Mouse (Mus musculus): Measurements from ENCODE around the gene Pemt. TPM values are rescaled to one million over a fixed set of nuclear protein-coding genes. Genes with fewer than 3 reads are reported as not detected.

Pemt gene
- polyA plus RNA-seq, 1 experiment from 2014 or later = 7.7 TPM

DNA sequence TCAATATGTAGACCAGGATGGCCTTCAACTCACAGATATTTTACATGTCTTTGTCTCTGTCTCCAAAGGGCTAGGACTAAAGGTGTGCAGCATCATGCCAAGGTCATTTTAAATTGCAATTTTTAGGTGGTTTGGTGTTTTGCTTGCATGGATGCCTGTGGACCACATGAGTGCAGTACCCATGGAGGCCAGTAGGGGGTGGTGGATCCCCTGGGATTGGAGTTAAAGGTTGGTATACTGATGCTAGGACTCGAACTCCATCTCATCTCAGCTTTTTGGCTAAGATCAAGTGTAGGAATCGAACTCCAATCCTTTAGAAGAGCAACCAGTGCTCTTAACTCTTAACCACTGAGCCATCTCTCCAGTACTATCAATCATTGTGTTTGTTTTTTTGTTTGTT lies 38.3 kb upstream of the Pemt start:
- 35% methylated on average over 2 of the region's 2 CpGs for WGBS
- ATAC-seq (replicated peaks; ENCODE audit: low FRiP score) = no peak
- no peak overlapping the region for H3K27ac ChIP-seq (ENCODE audit: low read depth, low read length)

DNA sequence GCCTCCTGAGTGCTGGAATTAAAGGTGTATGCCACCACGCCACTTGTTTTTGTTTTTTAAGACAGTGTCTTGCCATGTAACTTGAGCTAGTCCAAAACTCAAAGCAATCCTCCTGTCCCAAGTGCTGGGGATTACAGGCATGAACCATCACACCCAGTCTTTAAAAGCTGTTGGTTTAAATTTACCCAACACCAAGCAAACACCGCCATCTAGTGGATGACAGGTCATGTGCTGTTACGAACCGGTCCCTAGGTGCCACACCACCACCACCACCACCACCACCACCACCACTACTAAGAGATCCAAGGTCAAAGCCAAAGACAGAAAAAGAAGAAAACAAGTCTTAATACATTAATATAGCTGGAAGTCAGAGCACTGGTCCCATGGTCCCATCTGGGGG lies 30.5 kb upstream of the Pemt start:
- H3K4me1 ChIP-seq (replicated peaks; ENCODE audit: control insufficient read depth, insufficient read depth, low read length) = no peaks in the 10 kb centered on the region
- H3K27ac ChIP-seq (ENCODE audit: low read depth, low read length) = no peak overlapping the region
- H3K36me3 ChIP-seq (ENCODE audit: control insufficient read depth, insufficient read depth, low read length) = no peaks in the 10 kb centered on the region
- H3K4me2 ChIP-seq (ENCODE audit: low read depth, low read length, severe bottlenecking) = no peak overlapping the region
- no peaks in the 10 kb centered on the region for H3K9me3 ChIP-seq (ENCODE audit: control insufficient read depth, low read length)
- no peaks in the 10 kb centered on the region for H3K27me3 ChIP-seq (ENCODE audit: control insufficient read depth, insufficient read depth, low read length)
- 20% methylated on average over 4 of the region's 4 CpGs for WGBS
- no peak overlapping the region for H3K4me3 ChIP-seq (ENCODE audit: low read depth, low read length)
- H3K9ac ChIP-seq (ENCODE audit: low read length) = no peak overlapping the region
- DNase-seq (ENCODE audit: low spot score) = peak; percentile 72
- ATAC-seq (replicated peaks; ENCODE audit: low FRiP score) = no peak

More for the DNA sequence above, 38.3 kb upstream of the Pemt start:
- Histone ChIP-seq H3K27me3 (ENCODE audit: control insufficient read depth, insufficient read depth, low read length) (no peaks in the 10 kb centered on the region), H3K9me3 (ENCODE audit: control insufficient read depth, low read length) (no peaks in the 10 kb centered on the region), H3K4me2 (ENCODE audit: low read depth, low read length, severe bottlenecking) (no peak overlapping the region), H3K36me3 (ENCODE audit: control insufficient read depth, insufficient read depth, low read length) (no peaks in the 10 kb centered on the region), H3K4me3 (ENCODE audit: low read depth, low read length) (no peak overlapping the region), H3K9ac (ENCODE audit: low read length) (no peak overlapping the region), H3K4me1 (replicated peaks; ENCODE audit: control insufficient read depth, insufficient read depth, low read length) (no peaks in the 10 kb centered on the region)
- DNase-seq (ENCODE audit: low spot score) = peak; percentile 76

DNA sequence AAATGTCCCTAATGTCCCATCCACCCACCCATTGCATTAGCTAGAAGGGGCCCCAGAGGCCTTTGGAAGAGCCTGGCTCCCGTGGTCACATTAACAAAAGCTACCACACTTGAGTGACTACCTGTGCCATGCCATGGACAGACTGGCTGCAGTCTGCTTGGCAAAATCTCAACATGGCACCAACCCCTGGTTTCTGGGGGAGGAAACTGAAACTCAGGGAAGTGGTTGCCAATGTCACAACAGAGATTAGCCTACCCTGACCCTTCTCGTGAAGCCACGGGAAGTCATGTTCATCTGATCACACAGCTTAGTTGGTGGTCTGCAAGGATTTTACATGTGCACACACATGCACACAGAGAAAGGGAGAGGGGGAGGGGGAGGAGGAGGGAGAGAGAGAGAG lies 29.9 kb upstream of the Pemt start:
- Histone ChIP-seq H3K36me3 (ENCODE audit: control insufficient read depth, insufficient read depth, low read length) (no peaks in the 10 kb centered on the region), H3K27me3 (ENCODE audit: control insufficient read depth, insufficient read depth, low read length) (no peaks in the 10 kb centered on the region), H3K4me2 (ENCODE audit: low read depth, low read length, severe bottlenecking) (no peak overlapping the region), H3K9ac (ENCODE audit: low read length) (no peak overlapping the region), H3K4me1 (replicated peaks; ENCODE audit: control insufficient read depth, insufficient read depth, low read length) (no peaks in the 10 kb centered on the region), H3K4me3 (ENCODE audit: low read depth, low read length) (no peak overlapping the region), H3K27ac (ENCODE audit: low read depth, low read length) (no peak overlapping the region), H3K9me3 (ENCODE audit: control insufficient read depth, low read length) (no peaks in the 10 kb centered on the region)
- ATAC-seq (replicated peaks; ENCODE audit: low FRiP score) (no peak), DNase-seq (ENCODE audit: low spot score) (no peak)
- 89% methylated on average over 3 of the region's 3 CpGs for WGBS

DNA sequence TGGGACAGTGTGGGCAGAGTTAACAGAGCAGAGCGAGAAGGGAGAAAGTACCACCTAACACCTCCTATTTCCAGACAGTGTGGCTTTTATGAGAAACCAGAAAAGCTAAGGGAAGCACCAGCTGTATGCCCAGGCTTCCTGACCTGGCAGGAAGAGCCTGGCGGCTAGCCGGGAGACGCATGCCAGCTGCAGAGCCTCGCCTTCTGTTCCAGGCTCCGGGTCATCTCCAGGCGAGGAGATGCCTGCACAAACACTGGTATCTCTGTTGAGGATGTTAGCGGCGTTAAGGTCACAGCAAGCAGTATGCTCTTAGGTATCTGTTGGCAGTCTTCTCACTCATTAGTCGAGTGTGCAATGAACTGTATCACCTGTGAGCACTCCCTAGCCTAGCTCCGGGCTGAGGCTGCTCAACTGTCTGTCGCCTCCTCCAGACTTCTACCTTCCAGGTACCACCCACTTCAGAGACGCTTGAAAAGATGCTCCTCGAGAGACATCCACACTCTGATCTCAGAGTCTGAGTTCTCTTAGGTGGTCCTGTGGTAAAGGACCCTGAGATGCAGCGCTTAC lies 27.7 kb upstream of the Pemt start:
- Histone ChIP-seq H3K9ac (ENCODE audit: low read length) (no peak overlapping the region), H3K9me3 (ENCODE audit: control insufficient read depth, low read length) (no peaks in the 10 kb centered on the region), H3K27me3 (ENCODE audit: control insufficient read depth, insufficient read depth, low read length) (no peaks in the 10 kb centered on the region; the same call in 1 of the 2 replicates), H3K36me3 (ENCODE audit: control insufficient read depth, insufficient read depth, low read length) (no peaks in the 10 kb centered on the region), H3K4me3 (ENCODE audit: low read depth, low read length) (no peak overlapping the region), H3K4me2 (ENCODE audit: low read depth, low read length, severe bottlenecking) (no peak overlapping the region), H3K4me1 (replicated peaks; ENCODE audit: control insufficient read depth, insufficient read depth, low read length) (no peaks in the 10 kb centered on the region), H3K27ac (ENCODE audit: low read depth, low read length) (no peak overlapping the region)
- DNase-seq (ENCODE audit: low spot score) = no peak
- no peak for ATAC-seq (replicated peaks; ENCODE audit: low FRiP score)
- 84% methylated on average over 15 of the region's 15 CpGs for WGBS

DNA sequence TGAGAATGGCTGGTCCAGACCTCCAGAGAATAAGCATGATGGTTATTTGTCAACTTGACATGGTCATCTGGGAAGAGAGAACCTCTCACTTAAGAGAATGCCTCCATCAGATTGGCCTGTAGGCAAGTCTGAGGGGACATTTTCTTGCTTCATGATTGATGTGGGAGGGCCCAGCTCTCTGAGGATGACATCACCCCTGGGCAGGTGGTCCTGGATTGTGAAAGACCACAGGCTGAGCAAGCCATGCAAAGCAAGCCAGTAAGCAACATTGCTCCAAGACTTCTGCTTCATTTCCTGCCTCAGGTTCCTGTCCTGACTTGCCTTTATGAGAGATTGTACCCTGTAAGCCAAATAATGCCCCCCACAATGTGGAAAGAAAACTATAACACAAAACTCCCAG lies 26.8 kb upstream of the Pemt start:
- Histone ChIP-seq H3K27me3 (ENCODE audit: control insufficient read depth, insufficient read depth, low read length) (no peaks in the 10 kb centered on the region; the same call in 1 of the 2 replicates), H3K27ac (ENCODE audit: low read depth, low read length) (no peak overlapping the region), H3K9me3 (ENCODE audit: control insufficient read depth, low read length) (no peaks in the 10 kb centered on the region), H3K4me3 (ENCODE audit: low read depth, low read length) (no peak overlapping the region), H3K36me3 (ENCODE audit: control insufficient read depth, insufficient read depth, low read length) (no peaks in the 10 kb centered on the region), H3K4me1 (replicated peaks; ENCODE audit: control insufficient read depth, insufficient read depth, low read length) (no peaks in the 10 kb centered on the region), H3K4me2 (ENCODE audit: low read depth, low read length, severe bottlenecking) (no peak overlapping the region), H3K9ac (ENCODE audit: low read length) (no peak overlapping the region)
- ATAC-seq (replicated peaks; ENCODE audit: low FRiP score) (no peak), DNase-seq (ENCODE audit: low spot score) (no peak)

DNA sequence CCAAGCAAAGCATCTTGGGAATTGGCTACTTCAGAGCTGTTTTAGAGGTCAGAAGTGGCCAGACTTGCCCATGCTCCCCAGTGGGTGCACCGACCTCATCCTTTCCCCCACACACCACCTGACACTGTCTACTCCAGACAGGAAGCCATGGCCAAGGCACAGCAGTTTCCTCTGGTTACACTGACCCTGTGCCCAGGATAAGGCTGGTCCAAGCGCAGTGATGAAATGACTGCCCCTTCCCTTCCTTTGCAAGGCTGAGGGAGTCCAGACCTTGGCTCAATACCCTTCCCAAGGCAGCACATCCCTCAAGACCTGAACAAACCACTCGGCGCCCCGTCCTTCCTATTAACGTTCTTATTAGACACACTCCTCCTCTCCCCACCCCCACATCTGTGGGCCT lies 24.9 kb upstream of the Pemt start:
- no peaks in the 10 kb centered on the region; the same call in 1 of the 2 replicates for H3K27me3 ChIP-seq (ENCODE audit: control insufficient read depth, insufficient read depth, low read length)
- 81% methylated on average over 6 of the region's 6 CpGs for WGBS
- H3K27ac ChIP-seq (ENCODE audit: low read depth, low read length) = no peak overlapping the region
- no peak overlapping the region; the same call in 1 of the 2 replicates for H3K9ac ChIP-seq (ENCODE audit: low read length)
- DNase-seq (ENCODE audit: low spot score) (no peak), ATAC-seq (replicated peaks; ENCODE audit: low FRiP score) (no peak)
- no peak overlapping the region for H3K4me2 ChIP-seq (ENCODE audit: low read depth, low read length, severe bottlenecking)
- no peaks in the 10 kb centered on the region for H3K36me3 ChIP-seq (ENCODE audit: control insufficient read depth, insufficient read depth, low read length)
- H3K4me3 ChIP-seq (ENCODE audit: low read depth, low read length) = no peak overlapping the region
- no peaks in the 10 kb centered on the region for H3K4me1 ChIP-seq (replicated peaks; ENCODE audit: control insufficient read depth, insufficient read depth, low read length)
- no peaks in the 10 kb centered on the region for H3K9me3 ChIP-seq (ENCODE audit: control insufficient read depth, low read length)

DNA sequence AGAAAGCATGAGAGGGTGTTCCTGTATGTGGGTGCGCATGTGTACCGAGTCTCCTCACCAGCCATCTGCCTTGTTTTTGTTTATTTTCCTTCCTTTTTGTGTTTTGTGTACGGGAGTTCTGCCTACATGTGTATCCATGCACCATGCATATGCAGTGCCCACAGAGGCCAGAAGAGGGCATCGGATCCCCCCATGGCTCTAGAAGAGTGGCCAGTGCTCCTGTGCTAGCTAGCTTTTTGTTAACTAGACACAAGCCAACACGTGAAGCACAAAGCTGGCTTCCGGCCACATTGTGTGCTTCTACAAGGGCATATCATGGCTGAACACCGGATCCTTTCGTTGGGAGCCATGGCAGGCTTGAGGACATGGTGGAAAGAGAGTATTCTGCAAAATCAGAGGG lies 24.3 kb upstream of the Pemt start:
- Histone ChIP-seq H3K4me2 (ENCODE audit: low read depth, low read length, severe bottlenecking) (no peak overlapping the region), H3K4me1 (replicated peaks; ENCODE audit: control insufficient read depth, insufficient read depth, low read length) (no peaks in the 10 kb centered on the region), H3K27me3 (ENCODE audit: control insufficient read depth, insufficient read depth, low read length) (no peaks in the 10 kb centered on the region; the same call in 1 of the 2 replicates), H3K9me3 (ENCODE audit: control insufficient read depth, low read length) (no peaks in the 10 kb centered on the region), H3K36me3 (ENCODE audit: control insufficient read depth, insufficient read depth, low read length) (no peaks in the 10 kb centered on the region), H3K9ac (ENCODE audit: low read length) (no peak overlapping the region; the same call in 1 of the 2 replicates), H3K27ac (ENCODE audit: low read depth, low read length) (no peak overlapping the region), H3K4me3 (ENCODE audit: low read depth, low read length) (no peak overlapping the region)
- no peak for ATAC-seq (replicated peaks; ENCODE audit: low FRiP score)
- 37% methylated on average over 8 of the region's 8 CpGs for WGBS
- peak; percentile 84 for DNase-seq (ENCODE audit: low spot score)

DNA sequence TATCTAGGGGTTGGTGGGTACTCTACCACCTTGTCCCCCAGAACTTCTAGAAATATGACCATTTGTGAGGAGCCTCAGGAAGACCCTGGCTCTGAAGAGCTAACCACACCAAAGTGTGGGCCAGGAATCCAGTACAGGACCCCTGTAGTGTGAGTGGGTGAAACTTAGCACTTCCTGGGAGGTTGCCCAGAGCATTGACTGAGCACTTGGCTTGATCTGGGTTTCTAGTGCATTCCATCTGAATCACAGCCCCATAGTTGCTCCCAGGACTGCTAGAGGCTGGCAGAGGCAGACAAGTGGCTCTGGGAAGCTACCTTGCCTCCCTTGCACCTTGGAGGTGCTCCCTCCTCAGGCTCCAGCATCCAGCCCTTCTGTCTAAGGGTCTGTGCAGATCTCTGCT lies 22.3 kb upstream of the Pemt start:
- H3K36me3 ChIP-seq (ENCODE audit: control insufficient read depth, insufficient read depth, low read length) = no peaks in the 10 kb centered on the region
- no peak overlapping the region for H3K27ac ChIP-seq (ENCODE audit: low read depth, low read length)
- no peak overlapping the region for H3K9ac ChIP-seq (ENCODE audit: low read length)
- DNase-seq (ENCODE audit: low spot score) = no peak
- no peak overlapping the region for H3K4me2 ChIP-seq (ENCODE audit: low read depth, low read length, severe bottlenecking)
- H3K4me1 ChIP-seq (replicated peaks; ENCODE audit: control insufficient read depth, insufficient read depth, low read length) = no peaks in the 10 kb centered on the region
- no peak for ATAC-seq (replicated peaks; ENCODE audit: low FRiP score)
- H3K9me3 ChIP-seq (ENCODE audit: control insufficient read depth, low read length) = no peaks in the 10 kb centered on the region
- H3K27me3 ChIP-seq (ENCODE audit: control insufficient read depth, insufficient read depth, low read length) = no peaks in the 10 kb centered on the region; the same call in 1 of the 2 replicates
- no peak overlapping the region for H3K4me3 ChIP-seq (ENCODE audit: low read depth, low read length)

DNA sequence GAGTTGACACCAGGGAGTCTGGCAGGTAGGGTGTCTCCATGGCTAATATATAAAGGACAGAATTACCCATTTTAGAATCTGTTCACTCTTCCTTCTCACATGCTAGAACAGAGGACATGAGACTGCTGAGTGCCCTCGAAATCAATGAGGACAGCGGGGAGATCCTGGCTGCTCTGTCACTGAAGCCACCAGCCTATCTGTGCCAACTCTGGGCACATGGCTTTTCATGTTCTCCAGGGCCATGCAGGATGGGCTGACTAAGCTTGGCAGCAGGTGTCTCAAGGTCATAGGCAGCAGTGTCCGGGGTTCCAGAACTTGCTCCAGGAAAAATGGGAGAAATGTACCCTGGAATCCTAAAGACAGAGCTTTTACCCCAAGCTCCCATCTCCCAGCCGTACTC lies 21.4 kb upstream of the Pemt start:
- no peak overlapping the region for H3K4me2 ChIP-seq (ENCODE audit: low read depth, low read length, severe bottlenecking)
- no peak overlapping the region for H3K4me3 ChIP-seq (ENCODE audit: low read depth, low read length)
- 90% methylated on average over 4 of the region's 4 CpGs for WGBS
- no peak overlapping the region for H3K9ac ChIP-seq (ENCODE audit: low read length)
- DNase-seq (ENCODE audit: low spot score) = no peak
- no peak overlapping the region for H3K27ac ChIP-seq (ENCODE audit: low read depth, low read length)
- no peak for ATAC-seq (replicated peaks; ENCODE audit: low FRiP score)
- H3K9me3 ChIP-seq (ENCODE audit: control insufficient read depth, low read length) = no peaks in the 10 kb centered on the region
- H3K4me1 ChIP-seq (replicated peaks; ENCODE audit: control insufficient read depth, insufficient read depth, low read length) = no peaks in the 10 kb centered on the region
- no peaks in the 10 kb centered on the region for H3K36me3 ChIP-seq (ENCODE audit: control insufficient read depth, insufficient read depth, low read length)
- H3K27me3 ChIP-seq (ENCODE audit: control insufficient read depth, insufficient read depth, low read length) = no peaks in the 10 kb centered on the region; the same call in 1 of the 2 replicates
